Mouse (Mus musculus): ENCODE measurements around the gene Prkce. TPM values are rescaled to one million over a fixed set of nuclear protein-coding genes. Genes with fewer than 3 reads are reported as not detected.

The Prkce gene
- polyA plus RNA-seq, 1 experiment from 2014 or later: 2.0 TPM

DNA sequence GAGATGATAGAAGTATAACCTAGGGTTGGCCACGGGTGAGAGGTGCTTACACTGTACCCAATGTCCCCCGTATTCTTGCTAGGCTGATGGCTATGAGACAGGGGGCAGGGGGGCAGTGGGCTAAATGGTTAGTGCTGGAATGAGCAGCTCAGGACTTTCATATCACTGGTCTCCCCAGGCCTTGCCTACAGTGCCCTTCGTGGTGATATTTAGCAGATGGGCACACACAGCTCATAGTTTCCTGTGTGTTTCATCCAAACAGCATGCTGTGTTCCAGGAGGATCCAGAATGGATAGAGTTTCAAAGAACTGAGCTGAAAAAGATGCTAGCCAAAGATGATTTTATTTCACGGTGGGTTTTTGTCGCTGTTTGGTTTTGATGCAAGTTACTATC lies 241.0 kb downstream of the Prkce start:
- H3K9ac ChIP-seq (replicated peaks): no peak overlapping the region
- H3K27ac ChIP-seq (ENCODE audit: low read depth): no peak overlapping the region
- no peak overlapping the region for H3K4me2 ChIP-seq (ENCODE audit: low read depth, low read length)
- H3K27me3 ChIP-seq (ENCODE audit: insufficient read depth, low read length): no peaks in the 10 kb centered on the region
- no peaks in the 10 kb centered on the region for H3K36me3 ChIP-seq (replicated peaks; ENCODE audit: insufficient read depth, low read length)
- no peak for ATAC-seq
- no peak for TF ChIP-seq CTCF (IDR thresholded peaks at IDR 0.05; ENCODE audit: low read depth)
- no peak for TF ChIP-seq EP300 (IDR thresholded peaks at IDR 0.05; ENCODE audit: low read depth)
- H3K4me3 ChIP-seq (ENCODE audit: low read depth, low read length): no peak overlapping the region
- 81% methylated on average over 5 of the region's 5 CpGs for WGBS (ENCODE audit: insufficient replicate concordance)
- no peak for DNase-seq
- H3K4me1 ChIP-seq (ENCODE audit: insufficient read depth): 0 out of 2 replicates have a peak, but pooled peaks cover 5% of the 10 kb centered on the region
- H3K9me3 ChIP-seq (ENCODE audit: low read length): no peaks in the 10 kb centered on the region

DNA sequence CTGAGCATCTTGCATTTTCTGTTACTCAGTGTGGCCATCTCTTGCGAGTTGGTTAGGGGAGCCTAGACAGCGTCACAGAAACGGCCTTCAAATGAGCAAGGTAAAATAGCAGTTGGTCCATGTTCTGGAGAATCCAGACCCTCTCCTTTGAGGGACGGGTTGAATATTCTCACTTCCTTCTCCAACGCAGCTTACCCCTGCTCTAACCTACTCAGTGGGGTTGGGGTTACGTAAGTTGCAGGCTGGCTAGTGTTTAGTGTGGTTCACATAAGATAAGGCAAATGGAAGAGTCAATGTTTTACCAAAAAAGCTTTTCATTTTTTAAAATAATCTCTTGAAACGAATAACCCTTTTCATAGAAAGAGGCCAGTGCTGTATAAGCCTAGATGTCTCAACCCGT lies 241.9 kb downstream of the Prkce start:
- no peak overlapping the region for H3K9ac ChIP-seq (replicated peaks)
- no peak overlapping the region for H3K27ac ChIP-seq (ENCODE audit: low read depth)
- H3K27me3 ChIP-seq (ENCODE audit: insufficient read depth, low read length): no peaks in the 10 kb centered on the region
- ATAC-seq (no peak), DNase-seq (no peak)
- H3K4me3 ChIP-seq (ENCODE audit: low read depth, low read length): no peak overlapping the region
- 63% methylated on average over 8 of the region's 8 CpGs for WGBS (ENCODE audit: insufficient replicate concordance)
- TF ChIP-seq CTCF (IDR thresholded peaks at IDR 0.05; ENCODE audit: low read depth) (no peak), EP300 (IDR thresholded peaks at IDR 0.05; ENCODE audit: low read depth) (no peak)
- H3K4me1 ChIP-seq (ENCODE audit: insufficient read depth): 0 out of 2 replicates have a peak, but pooled peaks cover 5% of the 10 kb centered on the region
- H3K9me3 ChIP-seq (ENCODE audit: low read length): no peaks in the 10 kb centered on the region
- H3K4me2 ChIP-seq (ENCODE audit: low read depth, low read length): no peak overlapping the region
- no peaks in the 10 kb centered on the region for H3K36me3 ChIP-seq (replicated peaks; ENCODE audit: insufficient read depth, low read length)

DNA sequence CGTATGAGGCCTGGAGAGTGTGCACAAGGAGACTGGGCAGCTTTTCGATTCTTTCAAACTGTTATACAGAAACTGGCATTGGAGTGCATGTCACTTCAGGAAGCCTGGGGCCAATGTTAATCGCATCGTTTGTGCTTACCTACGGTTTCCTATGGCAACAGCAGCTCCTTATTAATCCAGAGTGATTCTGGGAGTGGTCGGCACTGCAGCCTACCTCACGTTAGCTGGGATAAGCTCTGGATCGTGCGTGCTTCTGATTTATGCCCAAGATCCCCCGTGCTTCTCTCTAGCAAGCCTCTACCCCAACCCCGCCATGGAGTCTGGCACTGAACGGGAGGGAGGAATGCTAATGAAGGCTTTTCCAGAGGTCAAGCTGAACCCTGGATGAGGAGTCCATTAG lies 242.9 kb downstream of the Prkce start:
- Histone ChIP-seq H3K36me3 (replicated peaks; ENCODE audit: insufficient read depth, low read length) (no peaks in the 10 kb centered on the region), H3K27ac (ENCODE audit: low read depth) (no peak overlapping the region), H3K4me3 (ENCODE audit: low read depth, low read length) (no peak overlapping the region), H3K9ac (replicated peaks) (no peak overlapping the region), H3K27me3 (ENCODE audit: insufficient read depth, low read length) (no peaks in the 10 kb centered on the region), H3K9me3 (ENCODE audit: low read length) (no peaks in the 10 kb centered on the region), H3K4me1 (ENCODE audit: insufficient read depth) (0 out of 2 replicates have a peak, but pooled peaks cover 5% of the 10 kb centered on the region), H3K4me2 (ENCODE audit: low read depth, low read length) (no peak overlapping the region)
- no peak for TF ChIP-seq CTCF (IDR thresholded peaks at IDR 0.05; ENCODE audit: low read depth)
- TF ChIP-seq EP300 (IDR thresholded peaks at IDR 0.05; ENCODE audit: low read depth): no peak
- ATAC-seq (no peak), DNase-seq (no peak)
- WGBS (ENCODE audit: insufficient replicate concordance): 85% methylated on average over 12 of the region's 12 CpGs

DNA sequence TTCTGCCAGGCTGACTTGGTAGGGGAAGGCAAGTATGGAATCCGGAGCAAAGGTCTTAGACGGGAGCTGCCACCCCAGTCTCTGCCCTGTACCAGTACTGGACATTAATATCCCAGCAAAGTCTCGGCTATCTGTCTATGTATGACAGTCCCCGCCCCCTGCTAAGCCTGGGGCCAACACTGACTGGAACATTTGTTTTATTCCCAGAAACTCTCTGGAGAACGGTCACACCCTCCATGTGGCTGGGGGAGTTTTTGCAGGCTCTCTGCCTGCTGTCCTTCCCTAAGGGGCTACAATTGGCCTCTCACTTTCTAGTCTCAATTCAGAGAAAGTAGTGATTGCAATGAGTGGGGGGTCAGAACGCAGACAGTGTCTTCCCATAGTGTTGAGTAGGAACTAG lies 244.6 kb downstream of the Prkce start:
- TF ChIP-seq EP300 (IDR thresholded peaks at IDR 0.05; ENCODE audit: low read depth) (no peak), CTCF (IDR thresholded peaks at IDR 0.05; ENCODE audit: low read depth) (no peak)
- ATAC-seq: no peak
- Histone ChIP-seq H3K4me1 (ENCODE audit: insufficient read depth) (0 out of 2 replicates have a peak, but pooled peaks cover 5% of the 10 kb centered on the region), H3K4me2 (ENCODE audit: low read depth, low read length) (no peak overlapping the region), H3K27ac (ENCODE audit: low read depth) (no peak overlapping the region), H3K36me3 (replicated peaks; ENCODE audit: insufficient read depth, low read length) (no peaks in the 10 kb centered on the region), H3K9me3 (ENCODE audit: low read length) (no peaks in the 10 kb centered on the region), H3K27me3 (ENCODE audit: insufficient read depth, low read length) (no peaks in the 10 kb centered on the region), H3K4me3 (ENCODE audit: low read depth, low read length) (no peak overlapping the region), H3K9ac (replicated peaks) (no peak overlapping the region)
- 73% methylated on average over 6 of the region's 6 CpGs for WGBS (ENCODE audit: insufficient replicate concordance)
- no peak for DNase-seq

DNA sequence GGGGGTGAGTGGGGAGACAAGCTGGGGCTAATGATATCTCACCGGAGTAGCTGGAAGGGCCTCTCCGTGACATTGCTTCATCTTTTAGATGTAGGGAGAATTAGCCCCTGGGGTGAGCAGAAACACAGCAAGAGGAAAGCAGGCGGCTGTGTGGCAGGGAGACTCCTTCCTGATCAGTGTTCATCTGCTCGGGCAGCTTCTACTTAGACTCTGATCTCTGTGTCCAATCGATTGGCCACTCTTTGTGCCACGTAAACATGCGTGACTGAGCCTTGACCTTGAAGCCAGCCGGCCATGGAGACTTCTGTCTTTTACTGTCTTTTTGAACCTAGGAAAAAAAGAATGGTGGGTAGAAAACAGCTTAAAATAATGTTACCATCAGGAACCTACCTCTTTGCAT lies 247.0 kb downstream of the Prkce start:
- no peak overlapping the region for H3K9ac ChIP-seq (replicated peaks)
- TF ChIP-seq CTCF (IDR thresholded peaks at IDR 0.05; ENCODE audit: low read depth) (no peak), EP300 (IDR thresholded peaks at IDR 0.05; ENCODE audit: low read depth) (no peak)
- H3K4me2 ChIP-seq (ENCODE audit: low read depth, low read length): no peak overlapping the region
- no peaks in the 10 kb centered on the region for H3K27me3 ChIP-seq (ENCODE audit: insufficient read depth, low read length)
- no peak for DNase-seq
- no peak for ATAC-seq
- no peak overlapping the region for H3K27ac ChIP-seq (ENCODE audit: low read depth)
- H3K9me3 ChIP-seq (ENCODE audit: low read length): no peaks in the 10 kb centered on the region
- 0 out of 2 replicates have a peak, but pooled peaks cover 5% of the 10 kb centered on the region for H3K4me1 ChIP-seq (ENCODE audit: insufficient read depth)
- no peak overlapping the region for H3K4me3 ChIP-seq (ENCODE audit: low read depth, low read length)
- no peaks in the 10 kb centered on the region for H3K36me3 ChIP-seq (replicated peaks; ENCODE audit: insufficient read depth, low read length)
- WGBS (ENCODE audit: insufficient replicate concordance): 80% methylated on average over 8 of the region's 8 CpGs

DNA sequence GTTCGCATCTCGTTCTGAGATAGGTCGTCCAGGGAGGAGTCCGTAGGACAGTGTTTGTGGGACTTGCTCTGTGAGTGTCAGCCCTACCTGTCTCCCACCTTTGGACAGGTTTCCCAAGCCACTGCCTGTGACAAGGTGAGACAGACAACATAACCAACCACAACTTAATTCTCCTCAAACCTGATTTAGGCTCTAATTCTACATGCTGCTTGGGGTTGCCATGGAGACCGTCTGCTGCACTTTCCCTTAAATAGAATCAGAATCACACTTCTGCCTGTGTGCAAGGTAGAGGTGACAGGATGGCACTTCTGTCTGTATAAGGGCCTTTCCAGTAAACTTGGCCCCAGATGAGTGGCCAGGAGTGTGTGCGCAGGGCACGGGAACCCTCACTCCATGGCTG lies 248.4 kb downstream of the Prkce start:
- no peak for ATAC-seq
- Histone ChIP-seq H3K9me3 (ENCODE audit: low read length) (no peaks in the 10 kb centered on the region), H3K4me2 (ENCODE audit: low read depth, low read length) (no peak overlapping the region), H3K4me1 (ENCODE audit: insufficient read depth) (no peaks in the 10 kb centered on the region), H3K4me3 (ENCODE audit: low read depth, low read length) (no peak overlapping the region), H3K27me3 (ENCODE audit: insufficient read depth, low read length) (no peaks in the 10 kb centered on the region), H3K36me3 (replicated peaks; ENCODE audit: insufficient read depth, low read length) (no peaks in the 10 kb centered on the region), H3K27ac (ENCODE audit: low read depth) (no peak overlapping the region), H3K9ac (replicated peaks) (no peak overlapping the region)
- DNase-seq: no peak
- TF ChIP-seq EP300 (IDR thresholded peaks at IDR 0.05; ENCODE audit: low read depth) (no peak), CTCF (IDR thresholded peaks at IDR 0.05; ENCODE audit: low read depth) (no peak)
- 91% methylated on average over 7 of the region's 7 CpGs for WGBS (ENCODE audit: insufficient replicate concordance)

DNA sequence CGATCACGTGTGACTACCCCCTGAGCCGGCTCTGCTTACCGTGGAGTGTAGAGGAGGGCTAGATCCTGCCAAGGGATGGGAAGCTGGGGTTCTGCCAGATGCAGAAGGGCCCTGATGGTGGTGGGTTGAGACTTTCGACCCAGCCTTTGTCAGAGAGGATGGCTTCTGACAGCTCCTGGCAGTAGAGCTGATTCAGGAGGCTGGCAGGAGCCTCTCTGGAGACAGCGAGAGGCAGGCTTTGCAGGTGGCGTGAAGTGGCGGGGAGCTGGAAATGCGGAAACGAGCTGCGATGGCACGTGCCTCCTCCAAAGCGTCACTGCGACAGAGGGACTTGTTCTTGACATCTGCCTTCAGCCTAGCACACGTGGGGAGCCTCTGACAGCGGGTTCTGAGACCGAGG lies 250.7 kb downstream of the Prkce start:
- H3K27me3 ChIP-seq (ENCODE audit: insufficient read depth, low read length): no peaks in the 10 kb centered on the region
- H3K9ac ChIP-seq (replicated peaks): no peak overlapping the region
- no peak overlapping the region for H3K27ac ChIP-seq (ENCODE audit: low read depth)
- H3K36me3 ChIP-seq (replicated peaks; ENCODE audit: insufficient read depth, low read length): no peaks in the 10 kb centered on the region
- ATAC-seq (no peak), DNase-seq (no peak)
- no peak for TF ChIP-seq EP300 (IDR thresholded peaks at IDR 0.05; ENCODE audit: low read depth)
- no peak for TF ChIP-seq CTCF (IDR thresholded peaks at IDR 0.05; ENCODE audit: low read depth)
- no peak overlapping the region for H3K4me2 ChIP-seq (ENCODE audit: low read depth, low read length)
- H3K4me3 ChIP-seq (ENCODE audit: low read depth, low read length): no peak overlapping the region
- WGBS (ENCODE audit: insufficient replicate concordance): 82% methylated on average over 17 of the region's 17 CpGs
- H3K4me1 ChIP-seq (ENCODE audit: insufficient read depth): no peaks in the 10 kb centered on the region
- no peaks in the 10 kb centered on the region for H3K9me3 ChIP-seq (ENCODE audit: low read length)
